Mouse (Mus musculus): Measurements from ENCODE around the gene Olfr1016.

Olfr1016 gene

GRCm38 (mm10) chr2:85802444-85802843, at the start of gene Olfr1016:
TSS of gene Olfr1016 (minus strand) at chr2:85802544.
- no peak for DNase-seq (ENCODE audit: extremely low spot score)

DNA sequence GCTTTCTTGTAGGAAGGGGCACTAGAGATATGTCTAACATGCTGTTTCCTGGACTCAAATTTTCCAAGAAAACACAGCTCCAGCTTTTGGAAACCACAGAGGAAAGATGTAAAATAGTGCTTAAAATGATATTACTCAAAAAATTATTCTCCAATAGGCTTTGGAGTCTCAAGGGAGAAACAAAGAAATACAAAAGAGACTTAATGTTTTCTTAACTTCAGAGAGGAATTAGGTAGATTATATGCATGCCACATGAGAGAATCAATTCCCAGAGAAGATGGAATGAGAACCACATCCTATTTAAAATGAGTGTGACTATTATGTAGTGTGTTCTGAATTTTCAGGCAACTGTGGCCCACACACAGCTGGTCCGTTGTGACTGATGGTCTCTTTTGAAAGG, 44.4 kb upstream of the Olfr1016 start, which contains the start of gene Olfr1020:
Olfr1020 (plus strand) TSS at position 301 of the 400 bp plus-strand sequence.
- DNase-seq (ENCODE audit: extremely low spot score): no peak

DNA sequence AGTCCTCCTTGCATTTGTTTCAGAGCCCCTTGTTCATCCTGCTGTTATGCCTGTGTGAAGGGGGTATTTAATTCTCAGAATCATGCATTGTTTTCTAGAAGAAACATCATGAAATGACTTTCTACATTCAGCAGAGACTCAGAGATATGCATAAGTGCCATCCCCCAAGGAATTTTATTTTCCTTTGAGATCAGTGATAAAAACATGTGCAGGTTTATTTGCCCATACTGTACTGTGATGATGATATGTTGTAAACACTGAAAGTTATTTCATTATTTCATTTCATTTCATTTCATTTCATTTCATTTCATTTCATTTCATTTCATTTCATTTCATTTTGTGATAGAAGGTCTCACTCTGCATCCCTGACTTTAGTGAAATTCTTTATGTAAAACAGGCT, 43.0 kb upstream of the Olfr1016 start, which contains the start of gene Olfr1019:
Olfr1019 (minus strand) TSS at position 101 of the 400 bp plus-strand sequence.
- DNase-seq (ENCODE audit: extremely low spot score): no peak

DNA sequence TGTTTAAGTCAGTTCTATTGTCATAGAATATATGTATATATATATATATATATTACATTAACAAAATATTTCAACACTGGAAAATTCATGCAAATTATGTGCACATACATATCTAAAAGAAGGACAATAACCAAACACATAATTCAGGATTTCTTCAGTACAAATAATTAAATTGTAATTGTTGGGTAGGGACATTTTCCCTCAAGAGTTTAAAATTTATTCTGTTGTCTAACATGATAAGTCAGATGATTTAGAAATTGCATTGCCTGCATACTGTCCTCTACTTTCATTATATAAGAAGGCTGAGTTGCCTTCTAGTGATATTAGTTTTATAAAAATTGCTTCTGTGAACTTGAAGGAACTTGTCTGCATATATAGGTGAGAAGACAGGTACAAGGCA, 15.8 kb upstream of the Olfr1016 start, which contains the start of gene Olfr1018:
Olfr1018 (plus strand) TSS at position 301 of the 400 bp plus-strand sequence.
- no peak for DNase-seq (ENCODE audit: extremely low spot score)

DNA sequence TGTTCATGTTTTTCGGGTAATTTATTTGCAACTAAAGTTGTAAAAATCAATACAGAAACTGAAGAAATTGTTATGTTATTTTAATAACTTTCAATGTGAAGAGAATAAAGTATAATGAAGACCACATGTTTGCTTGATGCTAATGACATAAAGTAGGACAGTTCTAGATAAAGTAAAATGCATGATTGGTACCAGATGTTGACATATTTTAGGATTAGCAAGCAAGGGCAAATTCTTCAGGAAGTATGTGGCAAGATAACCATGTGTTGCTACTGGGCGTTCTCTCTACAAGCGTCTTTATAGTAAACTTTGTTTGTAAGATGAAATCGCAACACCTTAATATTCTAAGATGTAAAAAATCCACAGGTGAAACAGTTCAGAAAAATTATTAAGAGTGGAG, 2.2 kb upstream of the Olfr1016 start:
- DNase-seq (ENCODE audit: extremely low spot score): no peak

DNA sequence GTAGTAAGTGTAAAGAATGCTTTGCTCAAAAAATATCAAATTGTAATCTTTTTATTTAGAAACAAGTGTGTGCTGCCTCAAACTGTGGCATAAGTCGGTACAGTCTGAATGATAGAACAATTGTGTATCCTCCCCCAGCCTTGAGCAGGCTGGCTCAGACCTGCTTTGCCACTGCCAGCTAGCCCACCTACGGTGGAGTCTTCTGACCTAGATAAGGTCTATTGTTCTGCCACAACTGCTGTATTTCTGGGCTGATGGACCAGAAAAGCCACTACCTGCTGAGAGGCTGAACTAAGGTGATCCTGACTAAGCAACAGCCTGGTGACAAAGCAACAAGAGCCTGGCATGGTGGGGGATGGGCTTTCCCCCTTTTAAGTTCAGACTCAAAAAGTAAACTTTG, 10.0 kb downstream of the Olfr1016 start:
- peak; percentile 3 for DNase-seq (ENCODE audit: extremely low spot score)

DNA sequence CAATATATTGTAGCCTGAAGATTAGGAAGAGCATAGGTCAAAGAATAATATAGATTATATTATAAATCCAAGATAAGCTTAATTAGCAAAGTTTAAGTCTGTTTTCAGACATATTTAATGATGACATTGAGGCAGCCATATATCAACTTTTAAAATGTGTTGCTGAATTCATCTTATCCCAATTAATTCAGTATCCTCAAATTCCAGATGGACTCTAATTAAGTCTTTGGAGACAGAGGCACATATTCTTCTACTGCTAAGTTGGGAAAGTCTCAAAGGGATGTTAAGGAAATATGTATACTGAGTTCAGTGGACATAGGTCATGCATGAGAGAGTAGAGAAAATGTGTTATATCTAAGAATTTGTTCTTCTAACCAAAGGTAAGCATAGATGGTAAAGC, 20.6 kb downstream of the Olfr1016 start, which contains the start of gene Olfr1015:
Olfr1015 (plus strand) TSS at position 301 of the 400 bp plus-strand sequence.
- DNase-seq (ENCODE audit: extremely low spot score): no peak

GRCm38 (mm10) chr2:85772413-85772812, 29.9 kb downstream of the Olfr1016 start, which contains the start of gene Olfr1014:
TSS of gene Olfr1014 (plus strand) at chr2:85772713.
- DNase-seq (ENCODE audit: extremely low spot score): no peak

DNA sequence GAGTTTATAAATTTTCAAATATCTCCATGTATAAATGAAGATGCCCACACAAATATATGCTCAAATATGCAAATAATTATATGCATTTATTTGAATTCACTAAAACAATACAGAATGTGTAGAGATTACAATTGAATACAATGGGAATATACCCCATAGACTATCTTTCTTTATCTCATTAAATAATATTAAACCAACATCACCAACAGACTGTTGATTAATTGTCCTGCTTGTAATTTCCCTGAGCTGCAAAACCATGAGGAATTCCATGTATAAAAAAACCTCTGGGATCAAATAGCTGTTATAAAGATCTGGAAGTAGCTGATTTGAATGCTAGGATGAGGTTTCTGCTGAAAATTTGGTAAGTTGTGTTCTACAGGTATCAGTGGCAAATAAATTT, 35.5 kb downstream of the Olfr1016 start, which contains the start of gene Olfr1013:
Olfr1013 (plus strand) TSS at position 301 of the 400 bp plus-strand sequence.
- DNase-seq (ENCODE audit: extremely low spot score): no peak

DNA sequence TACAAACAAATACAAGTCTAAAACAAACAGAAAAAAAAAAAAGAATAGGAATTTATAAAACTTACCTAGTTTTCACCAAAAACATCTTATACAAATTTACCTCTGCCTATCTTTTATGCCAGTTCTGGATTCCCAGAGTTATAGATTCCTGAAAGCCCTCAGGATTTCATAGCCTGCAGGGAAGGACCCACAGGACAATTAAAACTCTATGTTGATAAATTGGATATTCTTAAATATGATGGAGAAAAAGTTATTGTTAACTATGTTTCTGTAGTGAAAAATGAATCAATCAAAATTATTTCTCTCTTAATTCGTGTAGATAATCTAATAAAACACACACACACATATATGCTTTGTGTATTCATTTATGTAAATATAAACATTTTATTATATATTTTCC, 39.7 kb downstream of the Olfr1016 start, which contains the start of gene Olfr1012:
Olfr1012 (minus strand) TSS at position 101 of the 400 bp plus-strand sequence.
- DNase-seq (ENCODE audit: extremely low spot score): no peak

DNA sequence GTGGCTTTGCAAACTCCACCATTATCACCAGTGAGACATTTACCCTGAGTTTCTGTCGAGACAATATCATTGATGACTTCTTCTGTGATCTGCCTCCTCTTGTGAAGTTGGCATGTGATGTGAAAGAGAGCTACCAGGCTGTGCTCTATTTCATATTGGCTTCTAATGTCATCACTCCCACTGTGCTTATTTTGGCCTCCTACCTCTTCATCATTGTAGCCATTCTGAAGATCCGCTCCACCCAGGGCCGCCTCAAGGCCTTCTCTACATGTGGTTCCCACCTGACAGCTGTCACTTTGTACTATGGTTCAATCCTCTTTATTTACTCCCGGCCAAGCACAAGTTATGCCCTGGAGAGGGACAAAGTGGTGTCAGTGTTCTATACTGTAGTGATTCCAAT, 48.5 kb downstream of the Olfr1016 start:
- no peak for DNase-seq (ENCODE audit: extremely low spot score)

Data from embryo, embryonic 9.5 days (tissue).